Mouse (Mus musculus): Measurements from ENCODE around the gene Rxrb. TPM values are rescaled to one million over a fixed set of nuclear protein-coding genes. Genes with fewer than 3 reads are reported as not detected.
"Not testable (repeated sequence)": the region's sequence is repeated elsewhere in the genome, so short reads cannot be mapped to it uniquely, and the experiment has no call there.

The Rxrb gene
- polyA plus RNA-seq (2015; fragmentation: Nextera tagmentation; extraction: Ambion mirVana): 54.0 and 55.9 TPM in 2 replicates

- ATAC-seq: peak; percentile 79
- no peaks in the 10 kb centered on the region for H3K9me3 ChIP-seq (replicated peaks; ENCODE audit: control insufficient read depth, low read length, poor library complexity, severe bottlenecking)
- peak within 1 kb of the TSS; percentile 90 for H3K9ac ChIP-seq (ENCODE audit: low read depth, low read length)
- WGBS: under 1% methylated on average over 70 of the region's 88 CpGs
- H3K27me3 ChIP-seq (ENCODE audit: control insufficient read depth, insufficient read depth, low read depth, low read length): no peaks in the 10 kb centered on the region
- peaks cover 20% of the 10 kb centered on the region for H3K36me3 ChIP-seq (ENCODE audit: control insufficient read depth, insufficient read depth, low read length)
- H3K27ac ChIP-seq (ENCODE audit: low read length): peak within 1 kb of the TSS; percentile 98
- H3K4me2 ChIP-seq (ENCODE audit: low read length): peak within 1 kb of the TSS; percentile 85
- H3K4me1 ChIP-seq (ENCODE audit: control insufficient read depth, insufficient read depth, low read length): peaks cover 44% of the 10 kb centered on the region
- H3K4me3 ChIP-seq (ENCODE audit: low read depth, low read length): peak within 1 kb of the TSS; percentile 81
These were observed at the start of gene Rxrb, which contains the start of gene Slc39a7 for GRCm38 (mm10) chr17:34031465-34032173. Gene Rxrb (plus strand): TSS chr17:34031812. Gene Slc39a7 (minus strand): TSS chr17:34031682.

- not testable (repeated sequence) for ATAC-seq; H3K9ac ChIP-seq (ENCODE audit: low read depth, low read length); H3K9me3 ChIP-seq (replicated peaks; ENCODE audit: control insufficient read depth, low read length, poor library complexity, severe bottlenecking); H3K36me3 ChIP-seq (ENCODE audit: control insufficient read depth, insufficient read depth, low read length)
- Histone ChIP-seq H3K4me2 (ENCODE audit: low read length) (peak overlapping the region; percentile 55), H3K27ac (ENCODE audit: low read length) (peak overlapping the region; percentile 90), H3K27me3 (ENCODE audit: control insufficient read depth, insufficient read depth, low read depth, low read length) (peaks cover 28% of the 10 kb centered on the region), H3K4me1 (ENCODE audit: control insufficient read depth, insufficient read depth, low read length) (peaks cover 11% of the 10 kb centered on the region; the same call in 1 of the 2 replicates), H3K4me3 (ENCODE audit: low read depth, low read length) (peak overlapping the region; percentile 51)
- 9% methylated on average over 8 of the region's 8 CpGs for WGBS
These were observed 49.5 kb upstream of the Rxrb start for GRCm38 (mm10) chr17:33982136-33982535.

- no peak overlapping the region for H3K4me3 ChIP-seq (ENCODE audit: low read depth, low read length)
- H3K4me1 ChIP-seq (ENCODE audit: control insufficient read depth, insufficient read depth, low read length): no peaks in the 10 kb centered on the region; the same call in 1 of the 2 replicates
- WGBS: 32% methylated on average over 10 of the region's 10 CpGs
- H3K9me3 ChIP-seq (replicated peaks; ENCODE audit: control insufficient read depth, low read length, poor library complexity, severe bottlenecking): no peaks in the 10 kb centered on the region
- H3K27ac ChIP-seq (ENCODE audit: low read length): no peak overlapping the region
- no peak for ATAC-seq
- H3K9ac ChIP-seq (ENCODE audit: low read depth, low read length): no peak overlapping the region
- H3K4me2 ChIP-seq (ENCODE audit: low read length): no peak overlapping the region
- H3K36me3 ChIP-seq (ENCODE audit: control insufficient read depth, insufficient read depth, low read length): no peaks in the 10 kb centered on the region
- H3K27me3 ChIP-seq (ENCODE audit: control insufficient read depth, insufficient read depth, low read depth, low read length): no peaks in the 10 kb centered on the region; the same call in 1 of the 2 replicates
These were observed 39.6 kb upstream of the Rxrb start for GRCm38 (mm10) chr17:33991788-33992664.

GRCm38 (mm10) chr17:33994959-33995358 is 36.7 kb upstream of the Rxrb start:
- Histone ChIP-seq H3K4me3 (ENCODE audit: low read depth, low read length) (no peak overlapping the region), H3K9ac (ENCODE audit: low read depth, low read length) (no peak overlapping the region), H3K27ac (ENCODE audit: low read length) (no peak overlapping the region), H3K9me3 (replicated peaks; ENCODE audit: control insufficient read depth, low read length, poor library complexity, severe bottlenecking) (no peaks in the 10 kb centered on the region), H3K4me1 (ENCODE audit: control insufficient read depth, insufficient read depth, low read length) (peaks cover 4% of the 10 kb centered on the region; the same call in 1 of the 2 replicates), H3K27me3 (ENCODE audit: control insufficient read depth, insufficient read depth, low read depth, low read length) (peaks cover 8% of the 10 kb centered on the region; the same call in 1 of the 2 replicates), H3K36me3 (ENCODE audit: control insufficient read depth, insufficient read depth, low read length) (no peaks in the 10 kb centered on the region), H3K4me2 (ENCODE audit: low read length) (no peak overlapping the region)
- 94% methylated on average over 8 of the region's 8 CpGs for WGBS
- ATAC-seq: no peak

GRCm38 (mm10) chr17:33995651-33996050 is 36.0 kb upstream of the Rxrb start:
- H3K4me3 ChIP-seq (ENCODE audit: low read depth, low read length): no peak overlapping the region
- 77% methylated on average over 3 of the region's 3 CpGs for WGBS
- ATAC-seq: no peak

GRCm38 (mm10) chr17:33997025-33997424 is 34.6 kb upstream of the Rxrb start:
- H3K4me3 ChIP-seq (ENCODE audit: low read depth, low read length); H3K9me3 ChIP-seq (replicated peaks; ENCODE audit: control insufficient read depth, low read length, poor library complexity, severe bottlenecking); H3K27ac ChIP-seq (ENCODE audit: low read length); H3K4me2 ChIP-seq (ENCODE audit: low read length); ATAC-seq; H3K36me3 ChIP-seq (ENCODE audit: control insufficient read depth, insufficient read depth, low read length); H3K4me1 ChIP-seq (ENCODE audit: control insufficient read depth, insufficient read depth, low read length); H3K9ac ChIP-seq (ENCODE audit: low read depth, low read length): not testable (repeated sequence)
- 94% methylated on average over 2 of the region's 2 CpGs for WGBS
- H3K27me3 ChIP-seq (ENCODE audit: control insufficient read depth, insufficient read depth, low read depth, low read length): peaks cover 13% of the 10 kb centered on the region; the same call in 1 of the 2 replicates

More at GRCm38 (mm10) chr17:33995651-33996050, 36.0 kb upstream of the Rxrb start:
- Histone ChIP-seq H3K36me3 (ENCODE audit: control insufficient read depth, insufficient read depth, low read length) (no peaks in the 10 kb centered on the region), H3K4me2 (ENCODE audit: low read length) (no peak overlapping the region), H3K4me1 (ENCODE audit: control insufficient read depth, insufficient read depth, low read length) (peaks cover 4% of the 10 kb centered on the region; the same call in 1 of the 2 replicates), H3K27ac (ENCODE audit: low read length) (no peak overlapping the region), H3K9ac (ENCODE audit: low read depth, low read length) (no peak overlapping the region), H3K27me3 (ENCODE audit: control insufficient read depth, insufficient read depth, low read depth, low read length) (peaks cover 13% of the 10 kb centered on the region; the same call in 1 of the 2 replicates), H3K9me3 (replicated peaks; ENCODE audit: control insufficient read depth, low read length, poor library complexity, severe bottlenecking) (no peaks in the 10 kb centered on the region)

GRCm38 (mm10) chr17:33998697-33999096 is 32.9 kb upstream of the Rxrb start:
- not testable (repeated sequence) for H3K4me2 ChIP-seq (ENCODE audit: low read length); H3K9ac ChIP-seq (ENCODE audit: low read depth, low read length); ATAC-seq; H3K4me1 ChIP-seq (ENCODE audit: control insufficient read depth, insufficient read depth, low read length); H3K4me3 ChIP-seq (ENCODE audit: low read depth, low read length); H3K27ac ChIP-seq (ENCODE audit: low read length); H3K9me3 ChIP-seq (replicated peaks; ENCODE audit: control insufficient read depth, low read length, poor library complexity, severe bottlenecking); H3K36me3 ChIP-seq (ENCODE audit: control insufficient read depth, insufficient read depth, low read length)
- H3K27me3 ChIP-seq (ENCODE audit: control insufficient read depth, insufficient read depth, low read depth, low read length): peaks cover 13% of the 10 kb centered on the region; the same call in 1 of the 2 replicates
- WGBS: 67% methylated on average over 5 of the region's 5 CpGs

- Histone ChIP-seq H3K4me3 (ENCODE audit: low read depth, low read length) (peak overlapping the region; percentile 45), H3K36me3 (ENCODE audit: control insufficient read depth, insufficient read depth, low read length) (no peaks in the 10 kb centered on the region), H3K27ac (ENCODE audit: low read length) (no peak overlapping the region), H3K4me1 (ENCODE audit: control insufficient read depth, insufficient read depth, low read length) (peaks cover 4% of the 10 kb centered on the region; the same call in 1 of the 2 replicates), H3K4me2 (ENCODE audit: low read length) (peak overlapping the region; percentile 67), H3K27me3 (ENCODE audit: control insufficient read depth, insufficient read depth, low read depth, low read length) (peaks cover 13% of the 10 kb centered on the region; the same call in 1 of the 2 replicates), H3K9me3 (replicated peaks; ENCODE audit: control insufficient read depth, low read length, poor library complexity, severe bottlenecking) (no peaks in the 10 kb centered on the region), H3K9ac (ENCODE audit: low read depth, low read length) (peak overlapping the region; percentile 57)
- 1% methylated on average over 72 of the region's 87 CpGs for WGBS
- ATAC-seq: peak; percentile 21; the same call in 1 of the 2 replicates
These were observed 32.1 kb upstream of the Rxrb start for GRCm38 (mm10) chr17:33999341-34000149.
